Mouse (Mus musculus) urinary bladder, postnatal 14 days (tissue): ENCODE measurements around the gene Map1lc3a.

ENCODE experiments used
- DNase-seq: peaks from one replicate; pipeline ENCODE4 v3.0.0; 2021; ENCODE audit warnings: low spot score

Gene Map1lc3a

GRCm38 (mm10) chr2:155287456-155288250 lies 11.6 kb downstream of the Map1lc3a start:
- DNase-seq = no peak

GRCm38 (mm10) chr2:155290066-155290465 lies 14.0 kb downstream of the Map1lc3a start:
- DNase-seq = no peak

GRCm38 (mm10) chr2:155293382-155293781 lies 17.3 kb downstream of the Map1lc3a start:
- no peak for DNase-seq

- DNase-seq = no peak
Observed at GRCm38 (mm10) chr2:155293946-155294345, 17.8 kb downstream of the Map1lc3a start.

GRCm38 (mm10) chr2:155295453-155295852 lies 19.4 kb downstream of the Map1lc3a start:
- DNase-seq = peak; percentile 27

- DNase-seq = peak; percentile 50
Observed at GRCm38 (mm10) chr2:155299563-155299962, 23.5 kb downstream of the Map1lc3a start.

GRCm38 (mm10) chr2:155308936-155309592 lies 33.0 kb downstream of the Map1lc3a start:
- DNase-seq = peak; percentile 16

- DNase-seq = no peak
Observed at GRCm38 (mm10) chr2:155313671-155314070, 37.6 kb downstream of the Map1lc3a start.

GRCm38 (mm10) chr2:155318618-155319017 lies 42.5 kb downstream of the Map1lc3a start:
- DNase-seq = no peak

- DNase-seq = no peak
Observed at GRCm38 (mm10) chr2:155320596-155320995, 44.5 kb downstream of the Map1lc3a start.

- DNase-seq = no peak
Observed at GRCm38 (mm10) chr2:155326001-155326400, 49.9 kb downstream of the Map1lc3a start.
